Mouse (Mus musculus): ENCODE data around the gene Mixl1.

DNA sequence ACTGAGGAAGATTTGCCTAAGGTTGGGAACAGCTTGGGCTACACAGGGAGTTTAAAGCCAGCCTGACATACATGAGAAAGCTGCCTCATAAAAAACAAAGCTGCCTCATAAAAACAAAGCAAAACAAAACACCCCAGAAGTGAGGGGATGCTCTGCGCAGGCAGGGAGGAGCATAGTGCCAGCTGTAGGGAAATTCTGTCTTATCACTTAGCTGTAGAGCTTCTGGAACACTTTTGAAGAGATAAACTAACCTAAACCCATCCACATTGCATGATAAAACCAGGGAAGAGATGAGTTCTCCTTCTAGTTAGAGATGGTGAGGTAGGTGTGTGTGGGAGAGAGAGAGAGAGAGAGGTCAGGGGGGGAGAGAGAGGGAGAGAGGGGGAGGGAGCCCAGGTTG, 25.8 kb upstream of the Mixl1 start:
- TF ChIP-seq CTCF (IDR thresholded peaks at IDR 0.05; ENCODE audit: control insufficient read depth, insufficient read depth, insufficient read length) (no peak), FOSL1 (IDR thresholded peaks at IDR 0.05; ENCODE audit: insufficient read depth, low read length, poor library complexity, severe bottlenecking) (no peak), MAX (IDR thresholded peaks at IDR 0.05) (no peak), USF1 (IDR thresholded peaks at IDR 0.05; ENCODE audit: low read depth) (no peak)

Data from C2C12 (cell line).